Mouse (Mus musculus) C2C12 (cell line): ENCODE measurements around the gene Dlx5.

Source experiments
- CEBPB ChIP-seq: IDR thresholded peaks from one replicate; pipeline ENCODE4 v1.6.1; 2011; ENCODE audit warnings: low read depth, mild to moderate bottlenecking, control low read depth, moderate library complexity
- CTCF ChIP-seq: IDR thresholded peaks from one replicate; pipeline ENCODE4 v1.5.1; 2011; ENCODE audit not compliant: control insufficient read depth, insufficient read depth, insufficient read length
- FOSL1 ChIP-seq: IDR thresholded peaks from one replicate; pipeline ENCODE4 v1.8.0; 2011; ENCODE audit warnings: mild to moderate bottlenecking, low read length; ENCODE audit not compliant: poor library complexity, insufficient read depth, severe bottlenecking
- MAX ChIP-seq: IDR thresholded peaks from one replicate; pipeline ENCODE4 v1.6.1; 2011; ENCODE audit warnings: mild to moderate bottlenecking, control low read depth
- MYOD1 ChIP-seq: IDR thresholded peaks from one replicate; pipeline ENCODE4 v1.6.1; 2011; ENCODE audit warnings: low read depth; ENCODE audit not compliant: control insufficient read depth, insufficient read length
- MYOG ChIP-seq: IDR thresholded peaks from one replicate; pipeline ENCODE4 v1.6.1; 2011; ENCODE audit not compliant: control insufficient read depth, insufficient read length; ENCODE audit errors: extremely low read depth
- USF1 ChIP-seq: IDR thresholded peaks from one replicate; pipeline ENCODE4 v1.6.1; 2011; ENCODE audit warnings: low read depth, mild to moderate bottlenecking, control low read depth, moderate library complexity

GRCm38 (mm10) chr6:6852944-6853343 lies 28.9 kb downstream of the Dlx5 start:
- TF ChIP-seq CTCF (no peak), MYOG (no peak), MAX (no peak), MYOD1 (no peak), USF1 (no peak), CEBPB (no peak), FOSL1 (no peak)
